Mouse (Mus musculus): ENCODE measurements at regions not wholly inside any gene's neighbourhood (a gene's known extent, or its start where the extent isn't known, plus 50 kb on each side); places are given as distances from the start of the nearest gene placed in this dataset.

GRCm38 (mm10) chr1:130524744-130525143 lies 62.2 kb upstream of the Cd55 start:
- H3K4me2 ChIP-seq: no peak overlapping the region
- H3K9ac ChIP-seq (replicated peaks): no peak overlapping the region
- WGBS: 12% methylated on average over 5 of the region's 5 CpGs
- peak; percentile 42; the same call in 1 of the 2 replicates for ATAC-seq (ENCODE audit: insufficient number of reproducible peaks, insufficient read depth, low FRiP score, low TSS enrichment, low read depth)
- H3K4me1 ChIP-seq (replicated peaks): no peaks in the 10 kb centered on the region
- no peak overlapping the region for H3K27ac ChIP-seq
- H3K4me3 ChIP-seq (replicated peaks): no peak overlapping the region
- no peaks in the 10 kb centered on the region for H3K27me3 ChIP-seq
- H3K36me3 ChIP-seq: no peaks in the 10 kb centered on the region
- no peaks in the 10 kb centered on the region for H3K9me3 ChIP-seq

- WGBS: 53% methylated on average over 5 of the region's 5 CpGs
These were observed 55.3 kb upstream of the Cd55 start for GRCm38 (mm10) chr1:130517868-130518267.

GRCm38 (mm10) chr1:130516641-130517040 lies 54.1 kb upstream of the Cd55 start:
- H3K4me3 ChIP-seq (replicated peaks): no peak overlapping the region
- no peak overlapping the region for H3K27ac ChIP-seq
- no peaks in the 10 kb centered on the region for H3K9me3 ChIP-seq
- no peaks in the 10 kb centered on the region for H3K36me3 ChIP-seq
- peaks cover 19% of the 10 kb centered on the region for H3K4me1 ChIP-seq (replicated peaks)
- no peak overlapping the region for H3K4me2 ChIP-seq
- no peak overlapping the region for H3K9ac ChIP-seq (replicated peaks)
- no peaks in the 10 kb centered on the region for H3K27me3 ChIP-seq
- 78% methylated on average over 6 of the region's 6 CpGs for WGBS
- ATAC-seq (ENCODE audit: insufficient number of reproducible peaks, insufficient read depth, low FRiP score, low TSS enrichment, low read depth): no peak

More at GRCm38 (mm10) chr1:130517868-130518267, 55.3 kb upstream of the Cd55 start:
- ATAC-seq (ENCODE audit: insufficient number of reproducible peaks, insufficient read depth, low FRiP score, low TSS enrichment, low read depth): no peak
- no peaks in the 10 kb centered on the region for H3K36me3 ChIP-seq
- H3K4me1 ChIP-seq (replicated peaks): peaks cover 14% of the 10 kb centered on the region
- no peaks in the 10 kb centered on the region for H3K27me3 ChIP-seq
- H3K9me3 ChIP-seq: no peaks in the 10 kb centered on the region
- no peak overlapping the region for H3K9ac ChIP-seq (replicated peaks)
- H3K4me3 ChIP-seq (replicated peaks): no peak overlapping the region
- no peak overlapping the region for H3K27ac ChIP-seq
- no peak overlapping the region for H3K4me2 ChIP-seq

- peaks cover 19% of the 10 kb centered on the region for H3K4me1 ChIP-seq (replicated peaks)
- no peaks in the 10 kb centered on the region for H3K27me3 ChIP-seq
- H3K36me3 ChIP-seq: no peaks in the 10 kb centered on the region
- WGBS: 64% methylated on average over 6 of the region's 6 CpGs
- H3K4me3 ChIP-seq (replicated peaks): no peak overlapping the region
- no peak overlapping the region for H3K4me2 ChIP-seq
- H3K9ac ChIP-seq (replicated peaks): no peak overlapping the region
- ATAC-seq (ENCODE audit: insufficient number of reproducible peaks, insufficient read depth, low FRiP score, low TSS enrichment, low read depth): no peak
- no peaks in the 10 kb centered on the region for H3K9me3 ChIP-seq
- no peak overlapping the region for H3K27ac ChIP-seq
These were observed 52.8 kb upstream of the Cd55 start for GRCm38 (mm10) chr1:130515316-130515715.

- Histone ChIP-seq H3K4me3 (replicated peaks) (no peak overlapping the region), H3K9me3 (no peaks in the 10 kb centered on the region), H3K36me3 (no peaks in the 10 kb centered on the region), H3K27me3 (no peaks in the 10 kb centered on the region), H3K27ac (no peak overlapping the region), H3K4me2 (no peak overlapping the region), H3K4me1 (replicated peaks) (peaks cover 22% of the 10 kb centered on the region), H3K9ac (replicated peaks) (no peak overlapping the region)
- 64% methylated on average over 1 of the region's 1 CpGs for WGBS
- ATAC-seq (ENCODE audit: insufficient number of reproducible peaks, insufficient read depth, low FRiP score, low TSS enrichment, low read depth): no peak
These were observed 50.9 kb upstream of the Cd55 start for GRCm38 (mm10) chr1:130513482-130513881.

- 79% methylated on average over 4 of the region's 4 CpGs for WGBS
These were observed 50.4 kb upstream of the Cd55 start for GRCm38 (mm10) chr1:130512798-130513405.

More at GRCm38 (mm10) chr1:130512798-130513405, 50.4 kb upstream of the Cd55 start:
- Histone ChIP-seq H3K36me3 (no peaks in the 10 kb centered on the region), H3K4me2 (no peak overlapping the region), H3K9me3 (no peaks in the 10 kb centered on the region), H3K4me1 (replicated peaks) (peaks cover 26% of the 10 kb centered on the region), H3K27ac (no peak overlapping the region), H3K9ac (replicated peaks) (no peak overlapping the region), H3K4me3 (replicated peaks) (no peak overlapping the region), H3K27me3 (no peaks in the 10 kb centered on the region)
- ATAC-seq (ENCODE audit: insufficient number of reproducible peaks, insufficient read depth, low FRiP score, low TSS enrichment, low read depth): no peak
